Mouse (Mus musculus): ENCODE measurements at regions not wholly inside any gene's neighbourhood (a gene's known extent, or its start where the extent isn't known, plus 50 kb on each side); places are given as distances from the start of the nearest gene placed in this dataset.
A peak's percentile ranks its signal among the peaks of the same experiment; 100 is the strongest.

DNA sequence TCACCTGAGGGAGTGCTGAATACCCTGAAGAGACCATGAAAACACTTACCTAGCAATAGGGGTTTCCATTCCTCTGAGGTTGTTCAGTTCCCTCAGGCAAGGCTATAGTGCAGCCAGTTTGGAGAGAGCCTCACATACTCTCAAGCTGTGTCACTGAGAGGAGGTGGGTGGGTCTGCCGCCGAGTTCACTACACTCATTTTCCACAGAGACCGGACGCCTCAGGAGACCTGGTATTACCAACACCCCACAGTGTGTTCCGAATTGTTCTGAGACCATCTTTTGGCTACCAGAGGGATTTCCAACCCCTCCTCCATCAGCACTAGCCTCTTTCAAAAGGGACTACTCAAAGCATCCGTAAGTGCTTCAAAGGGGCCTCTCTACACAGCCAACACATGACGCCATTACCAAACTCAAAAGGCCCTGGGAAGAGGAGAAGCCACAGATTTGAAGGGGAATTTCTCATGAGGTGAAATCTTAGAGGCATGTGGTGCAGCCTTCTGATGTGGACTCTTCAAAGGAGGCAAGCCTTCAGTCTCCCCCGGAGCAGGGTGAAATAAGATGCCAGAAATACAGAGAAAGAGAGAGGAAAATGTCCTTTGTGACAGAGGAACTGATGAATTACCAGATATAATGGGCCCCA, 260.1 kb upstream of the Pabpc6 start:
- peaks cover 14% of the 10 kb centered on the region; the same call in 1 of the 2 replicates for H3K4me1 ChIP-seq (ENCODE audit: control insufficient read depth, insufficient read depth, low read length)
- H3K9ac ChIP-seq (ENCODE audit: low read depth, low read length), result no peak overlapping the region
- no peak overlapping the region for H3K27ac ChIP-seq (ENCODE audit: low read depth, low read length)
- no peaks in the 10 kb centered on the region for H3K36me3 ChIP-seq (ENCODE audit: control insufficient read depth, insufficient read depth, low read length)
- no peak for ATAC-seq (replicated peaks; ENCODE audit: insufficient number of reproducible peaks, low FRiP score, low TSS enrichment)
- no peak overlapping the region for H3K4me2 ChIP-seq
- H3K27me3 ChIP-seq (ENCODE audit: control insufficient read depth, insufficient read depth, low read length), result no peaks in the 10 kb centered on the region
- WGBS (ENCODE audit: insufficient replicate concordance), result 72% methylated on average over 8 of the region's 8 CpGs
- H3K4me3 ChIP-seq (ENCODE audit: low read depth, low read length), result no peak overlapping the region
- no peaks in the 10 kb centered on the region for H3K9me3 ChIP-seq (replicated peaks; ENCODE audit: control insufficient read depth, low read length)

DNA sequence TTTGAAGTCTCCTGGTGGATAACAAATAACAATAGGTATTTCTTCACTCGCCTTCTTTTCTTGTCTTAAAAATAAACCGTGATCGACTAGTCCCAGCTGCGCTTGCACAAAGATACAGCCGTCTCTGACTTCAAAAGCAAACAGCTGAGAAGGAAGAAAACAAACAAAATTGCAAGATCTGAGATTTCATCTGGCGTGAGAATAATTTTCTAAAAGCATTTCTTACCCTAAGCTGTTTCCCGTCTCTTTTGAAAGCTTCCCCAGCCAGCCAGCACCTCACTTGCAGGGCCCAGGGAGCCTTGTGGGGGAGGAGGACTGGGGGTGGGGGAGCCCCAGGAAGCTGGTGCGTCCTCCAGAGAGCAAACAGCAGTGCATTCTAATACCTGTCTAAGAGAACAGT, 258.2 kb upstream of the Pabpc6 start:
- Histone ChIP-seq H3K27me3 (ENCODE audit: control insufficient read depth, insufficient read depth, low read length) (no peaks in the 10 kb centered on the region), H3K4me2 (no peak overlapping the region), H3K4me3 (ENCODE audit: low read depth, low read length) (no peak overlapping the region), H3K4me1 (ENCODE audit: control insufficient read depth, insufficient read depth, low read length) (peaks cover 14% of the 10 kb centered on the region; the same call in 1 of the 2 replicates), H3K36me3 (ENCODE audit: control insufficient read depth, insufficient read depth, low read length) (no peaks in the 10 kb centered on the region), H3K9ac (ENCODE audit: low read depth, low read length) (no peak overlapping the region), H3K9me3 (replicated peaks; ENCODE audit: control insufficient read depth, low read length) (no peaks in the 10 kb centered on the region), H3K27ac (ENCODE audit: low read depth, low read length) (no peak overlapping the region)
- no peak for ATAC-seq (replicated peaks; ENCODE audit: insufficient number of reproducible peaks, low FRiP score, low TSS enrichment)
- 48% methylated on average over 8 of the region's 8 CpGs for WGBS (ENCODE audit: insufficient replicate concordance)

DNA sequence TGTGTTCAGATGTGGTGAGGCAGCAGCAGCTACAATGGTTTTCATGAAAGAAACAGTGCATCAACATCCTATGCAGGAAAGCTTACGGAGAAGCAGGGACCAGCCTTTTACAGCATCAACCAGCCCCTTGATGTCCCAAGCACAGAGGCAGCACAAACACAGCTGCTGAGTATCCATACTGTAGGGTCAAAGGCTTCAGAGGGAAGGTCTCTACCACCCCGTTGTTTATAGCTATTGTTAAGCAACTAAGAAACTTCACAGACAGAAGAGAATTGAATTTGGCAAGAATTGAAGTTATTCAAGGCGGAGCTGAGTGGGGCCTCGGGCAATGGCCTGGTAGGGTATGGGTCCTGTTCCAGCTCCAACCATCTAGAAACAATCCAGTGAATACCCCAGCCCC, 256.8 kb upstream of the Pabpc6 start:
- Histone ChIP-seq H3K27ac (ENCODE audit: low read depth, low read length) (no peak overlapping the region), H3K36me3 (ENCODE audit: control insufficient read depth, insufficient read depth, low read length) (no peaks in the 10 kb centered on the region), H3K27me3 (ENCODE audit: control insufficient read depth, insufficient read depth, low read length) (no peaks in the 10 kb centered on the region), H3K9ac (ENCODE audit: low read depth, low read length) (no peak overlapping the region), H3K4me1 (ENCODE audit: control insufficient read depth, insufficient read depth, low read length) (peaks cover 11% of the 10 kb centered on the region; the same call in 1 of the 2 replicates), H3K9me3 (replicated peaks; ENCODE audit: control insufficient read depth, low read length) (no peaks in the 10 kb centered on the region), H3K4me3 (ENCODE audit: low read depth, low read length) (no peak overlapping the region), H3K4me2 (no peak overlapping the region)
- no peak for ATAC-seq (replicated peaks; ENCODE audit: insufficient number of reproducible peaks, low FRiP score, low TSS enrichment)
- WGBS (ENCODE audit: insufficient replicate concordance), result 69% methylated on average over 4 of the region's 4 CpGs

DNA sequence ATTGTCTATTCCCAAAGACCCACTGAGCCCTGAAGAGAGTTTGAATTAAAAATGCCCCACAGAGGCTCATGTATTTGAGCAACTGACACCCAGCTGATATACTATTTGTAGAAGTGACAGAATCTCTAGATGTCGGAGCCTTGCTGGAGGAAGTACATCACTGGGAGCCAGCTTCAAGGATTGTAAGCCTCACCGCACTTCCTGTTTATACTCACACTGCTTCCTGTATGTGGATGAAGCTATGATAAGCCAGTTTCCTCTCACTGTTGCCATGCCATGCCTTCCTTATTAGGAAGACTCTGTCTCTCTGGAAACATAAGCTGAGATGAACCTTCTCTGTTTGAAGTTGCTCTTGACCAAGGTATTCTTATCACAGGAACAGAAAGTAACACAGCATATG, 251.8 kb upstream of the Pabpc6 start:
- H3K36me3 ChIP-seq (ENCODE audit: control insufficient read depth, insufficient read depth, low read length), result no peaks in the 10 kb centered on the region
- H3K27ac ChIP-seq (ENCODE audit: low read depth, low read length), result no peak overlapping the region
- H3K4me1 ChIP-seq (ENCODE audit: control insufficient read depth, insufficient read depth, low read length), result no peaks in the 10 kb centered on the region
- no peaks in the 10 kb centered on the region; the same call in 1 of the 2 replicates for H3K9me3 ChIP-seq (replicated peaks; ENCODE audit: control insufficient read depth, low read length)
- no peaks in the 10 kb centered on the region for H3K27me3 ChIP-seq (ENCODE audit: control insufficient read depth, insufficient read depth, low read length)
- no peak overlapping the region for H3K4me3 ChIP-seq (ENCODE audit: low read depth, low read length)
- H3K4me2 ChIP-seq, result no peak overlapping the region
- H3K9ac ChIP-seq (ENCODE audit: low read depth, low read length), result no peak overlapping the region
- no peak for ATAC-seq (replicated peaks; ENCODE audit: insufficient number of reproducible peaks, low FRiP score, low TSS enrichment)
- 68% methylated on average over 2 of the region's 2 CpGs for WGBS (ENCODE audit: insufficient replicate concordance)

DNA sequence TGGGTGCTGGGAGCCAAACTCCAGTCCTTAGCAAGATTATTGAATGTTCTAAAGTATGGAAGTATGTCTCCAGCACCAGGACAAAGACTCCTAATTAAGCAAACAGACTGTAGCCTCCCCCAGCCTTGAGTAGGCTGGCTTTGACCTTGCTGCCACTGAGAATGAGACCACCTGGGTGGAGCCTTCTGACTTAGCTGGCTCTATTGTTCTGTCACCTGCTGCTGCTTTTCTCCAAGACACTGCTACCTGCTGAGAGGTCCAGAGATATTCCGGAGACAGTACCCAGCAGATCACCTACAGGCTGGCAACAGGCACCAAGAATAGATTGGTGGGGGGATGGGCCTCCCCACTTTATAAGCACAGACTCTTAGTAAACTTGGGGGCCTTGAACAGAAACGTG, 247.5 kb upstream of the Pabpc6 start:
- 28% methylated on average over 2 of the region's 2 CpGs for WGBS (ENCODE audit: insufficient replicate concordance)

DNA sequence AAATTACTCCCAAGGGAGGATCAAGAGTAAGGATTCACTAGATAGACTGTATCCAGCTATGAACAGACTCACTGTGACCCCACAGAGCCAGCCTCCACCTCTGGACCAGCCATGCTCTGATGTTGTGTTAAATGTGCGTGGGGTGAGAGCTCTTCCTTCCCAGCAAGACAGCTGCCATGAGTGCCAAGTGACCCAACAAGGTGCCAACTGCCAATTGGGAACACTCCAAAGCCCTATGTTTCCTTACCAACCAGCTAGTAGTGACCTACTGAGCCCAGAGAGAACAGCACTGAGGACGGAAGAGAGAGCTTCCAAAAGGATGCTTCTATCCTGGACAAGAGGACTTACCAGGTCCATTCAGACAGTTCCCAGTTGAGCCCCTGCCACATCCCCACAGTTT, 241.3 kb upstream of the Pabpc6 start:
- H3K27ac ChIP-seq (ENCODE audit: low read depth, low read length), result no peak overlapping the region
- no peaks in the 10 kb centered on the region for H3K9me3 ChIP-seq (replicated peaks; ENCODE audit: control insufficient read depth, low read length)
- 87% methylated on average over 2 of the region's 2 CpGs for WGBS (ENCODE audit: insufficient replicate concordance)
- no peak for ATAC-seq (replicated peaks; ENCODE audit: insufficient number of reproducible peaks, low FRiP score, low TSS enrichment)
- H3K9ac ChIP-seq (ENCODE audit: low read depth, low read length), result no peak overlapping the region
- peaks cover 5% of the 10 kb centered on the region; the same call in 1 of the 2 replicates for H3K4me1 ChIP-seq (ENCODE audit: control insufficient read depth, insufficient read depth, low read length)
- H3K4me3 ChIP-seq (ENCODE audit: low read depth, low read length), result no peak overlapping the region
- no peaks in the 10 kb centered on the region for H3K27me3 ChIP-seq (ENCODE audit: control insufficient read depth, insufficient read depth, low read length)
- no peaks in the 10 kb centered on the region for H3K36me3 ChIP-seq (ENCODE audit: control insufficient read depth, insufficient read depth, low read length)
- H3K4me2 ChIP-seq, result no peak overlapping the region

More for the DNA sequence above, 247.5 kb upstream of the Pabpc6 start:
- no peaks in the 10 kb centered on the region for H3K36me3 ChIP-seq (ENCODE audit: control insufficient read depth, insufficient read depth, low read length)
- H3K9ac ChIP-seq (ENCODE audit: low read depth, low read length), result no peak overlapping the region
- H3K4me3 ChIP-seq (ENCODE audit: low read depth, low read length), result no peak overlapping the region
- no peak for ATAC-seq (replicated peaks; ENCODE audit: insufficient number of reproducible peaks, low FRiP score, low TSS enrichment)
- H3K27ac ChIP-seq (ENCODE audit: low read depth, low read length), result no peak overlapping the region
- no peaks in the 10 kb centered on the region for H3K4me1 ChIP-seq (ENCODE audit: control insufficient read depth, insufficient read depth, low read length)
- H3K9me3 ChIP-seq (replicated peaks; ENCODE audit: control insufficient read depth, low read length), result no peaks in the 10 kb centered on the region; the same call in 1 of the 2 replicates
- no peak overlapping the region for H3K4me2 ChIP-seq
- no peaks in the 10 kb centered on the region for H3K27me3 ChIP-seq (ENCODE audit: control insufficient read depth, insufficient read depth, low read length)

DNA sequence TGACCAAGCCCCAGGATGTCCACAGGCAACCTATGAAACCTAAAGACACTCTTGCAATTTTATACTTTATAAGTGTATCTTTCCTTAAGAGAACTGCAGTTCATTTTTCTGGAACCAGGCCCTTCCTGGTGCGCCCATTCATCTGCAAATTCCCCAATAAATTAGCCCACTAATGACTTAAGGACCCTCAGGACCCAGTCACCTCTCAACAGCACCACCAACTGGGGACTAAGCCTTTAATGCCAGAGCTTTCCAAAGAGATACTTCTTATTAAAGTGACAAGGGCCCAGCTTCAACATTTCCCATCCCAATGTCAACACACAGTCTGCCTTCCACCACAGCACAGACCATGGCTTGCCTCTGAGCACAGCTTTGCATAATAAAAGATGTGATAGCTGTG, 237.6 kb upstream of the Pabpc6 start:
- WGBS (ENCODE audit: insufficient replicate concordance), result 74% methylated on average over 1 of the region's 1 CpGs
- Histone ChIP-seq H3K27ac (ENCODE audit: low read depth, low read length) (no peak overlapping the region), H3K27me3 (ENCODE audit: control insufficient read depth, insufficient read depth, low read length) (no peaks in the 10 kb centered on the region), H3K36me3 (ENCODE audit: control insufficient read depth, insufficient read depth, low read length) (no peaks in the 10 kb centered on the region), H3K9me3 (replicated peaks; ENCODE audit: control insufficient read depth, low read length) (no peaks in the 10 kb centered on the region), H3K4me2 (no peak overlapping the region), H3K9ac (ENCODE audit: low read depth, low read length) (no peak overlapping the region), H3K4me1 (ENCODE audit: control insufficient read depth, insufficient read depth, low read length) (peaks cover 13% of the 10 kb centered on the region), H3K4me3 (ENCODE audit: low read depth, low read length) (no peak overlapping the region)
- no peak for ATAC-seq (replicated peaks; ENCODE audit: insufficient number of reproducible peaks, low FRiP score, low TSS enrichment)

DNA sequence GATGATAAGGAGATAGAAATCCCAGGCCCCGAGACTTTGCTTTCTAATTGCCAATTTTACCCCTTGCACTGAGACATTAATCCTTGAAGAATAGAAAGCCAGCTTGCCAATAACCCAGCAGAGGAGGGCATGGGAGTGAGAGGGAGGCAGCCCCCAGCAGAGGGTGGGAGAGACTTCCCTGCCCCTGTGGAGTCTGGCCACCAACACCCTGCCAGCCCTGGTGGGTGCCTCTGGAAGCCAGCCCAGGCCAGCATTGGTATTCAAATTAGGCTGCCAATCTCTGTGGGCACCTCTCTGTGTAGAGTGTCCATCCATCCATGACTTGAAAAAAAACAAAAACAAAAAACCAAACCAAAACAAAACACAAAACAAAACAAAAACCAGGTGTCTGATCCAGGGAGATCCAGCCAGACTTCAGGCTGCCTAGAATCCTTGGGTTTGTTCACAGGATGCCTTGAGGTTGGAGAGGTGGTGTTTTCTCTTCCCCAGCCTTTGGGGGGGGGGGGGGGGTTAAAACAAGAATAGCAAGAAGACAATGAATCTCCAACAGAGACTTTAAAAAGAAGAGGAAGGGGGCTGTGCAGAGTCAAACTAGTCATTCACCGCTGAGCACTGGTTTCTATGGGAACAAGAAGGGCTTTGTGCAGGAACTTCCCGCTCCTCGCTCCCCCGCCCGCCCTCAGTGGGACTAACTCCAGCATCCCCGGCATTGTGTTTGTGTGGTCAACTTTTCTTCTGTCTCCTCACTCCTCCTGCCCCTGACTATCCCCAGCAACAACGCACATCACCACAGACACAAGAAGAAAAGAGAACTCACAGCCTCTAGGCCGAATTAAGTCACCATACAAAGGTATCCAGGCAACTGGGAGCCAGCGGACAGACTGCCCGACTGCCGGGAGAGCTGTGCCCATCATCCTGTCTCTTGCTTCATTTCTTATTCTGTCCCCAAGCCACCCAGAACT, 236.3 kb upstream of the Pabpc6 start:
- Histone ChIP-seq H3K9me3 (replicated peaks; ENCODE audit: control insufficient read depth, low read length) (no peaks in the 10 kb centered on the region), H3K9ac (ENCODE audit: low read depth, low read length) (peak overlapping the region; percentile 58; the same call in 1 of the 2 replicates), H3K27ac (ENCODE audit: low read depth, low read length) (no peak overlapping the region), H3K27me3 (ENCODE audit: control insufficient read depth, insufficient read depth, low read length) (no peaks in the 10 kb centered on the region), H3K4me2 (peak overlapping the region; percentile 62), H3K4me1 (ENCODE audit: control insufficient read depth, insufficient read depth, low read length) (peaks cover 13% of the 10 kb centered on the region), H3K4me3 (ENCODE audit: low read depth, low read length) (peak overlapping the region; percentile 29), H3K36me3 (ENCODE audit: control insufficient read depth, insufficient read depth, low read length) (no peaks in the 10 kb centered on the region)
- ATAC-seq (replicated peaks; ENCODE audit: insufficient number of reproducible peaks, low FRiP score, low TSS enrichment), result no peak
- WGBS (ENCODE audit: insufficient replicate concordance), result 10% methylated on average over 12 of the region's 12 CpGs

All from heart, embryonic 11.5 days (tissue).